Mouse (Mus musculus) hindbrain, embryonic 13.5 days (tissue): Measurements from ENCODE around the gene Fitm2. TPM values are rescaled to one million over a fixed set of nuclear protein-coding genes. Genes with fewer than 3 reads are reported as not detected.

Experiments used
- ATAC-seq: fragments of 200-750 bp; cut with Nextera tagmentation; 2 replicates; pipeline ENCODE4 v1.8.0; 2017; ENCODE audit warnings: moderate TSS enrichment; ENCODE audit not compliant: low FRiP score
- H3K27ac ChIP-seq: fragments of 300-500 bp; sonication (generic); 2 replicates; pipeline ENCODE4 v1.5.1; 2015; ENCODE audit warnings: inconsistent platforms, mild to moderate bottlenecking, moderate library complexity
- H3K27me3 ChIP-seq: fragments of 300-500 bp; sonication (generic); 2 replicates; pipeline ENCODE4 v1.6.1; 2015; ENCODE audit warnings: mild to moderate bottlenecking, inconsistent platforms
- H3K36me3 ChIP-seq: fragments of 300-500 bp; sonication (generic); 2 replicates; pipeline ENCODE4 v1.6.1; 2015; ENCODE audit warnings: mild to moderate bottlenecking, inconsistent platforms
- H3K4me1 ChIP-seq: fragments of 300-500 bp; sonication (generic); replicated peaks from 2 replicates; pipeline ENCODE4 v1.6.1; 2015; ENCODE audit warnings: inconsistent platforms
- H3K4me2 ChIP-seq: fragments of 300-500 bp; sonication (generic); 2 replicates; pipeline ENCODE4 v1.6.1; 2015; ENCODE audit warnings: inconsistent platforms, mild to moderate bottlenecking, moderate library complexity
- H3K4me3 ChIP-seq: fragments of 300-500 bp; sonication (generic); 2 replicates; pipeline ENCODE4 v1.5.1; 2015; ENCODE audit warnings: mild to moderate bottlenecking, inconsistent platforms
- H3K9ac ChIP-seq: fragments of 300-500 bp; sonication (generic); 2 replicates; pipeline ENCODE4 v1.6.1; 2015; ENCODE audit warnings: mild to moderate bottlenecking, inconsistent platforms
- H3K9me3 ChIP-seq: fragments of 300-500 bp; sonication (generic); 2 replicates; pipeline ENCODE4 v1.6.1; 2016; ENCODE audit warnings: inconsistent platforms
- WGBS: fragments of 180-500 bp; shearing (Covaris S2); methylation state at CpG from one replicate; pipeline ENCODE4 v1.1.7; 2015; 5-methylcytosine and 5-hydroxymethylcytosine counted together
- polyA plus RNA-seq: library from polyadenylated mRNA; unstranded; fragments of >200 nt; fragmentation: Nextera tagmentation; extraction: Ambion mirVana; gene quantifications from 2 replicates; pipeline ENCODE4 v1.2.1, GENCODE M21; 2015

Fitm2 gene
- 14.0 and 14.1 TPM in 2 replicates for polyA plus RNA-seq

- H3K27me3 ChIP-seq = no peaks in the 10 kb centered on the region
- H3K4me2 ChIP-seq = peak within 1 kb of the TSS; percentile 80
- H3K4me1 ChIP-seq = peaks cover 12% of the 10 kb centered on the region
- no peaks in the 10 kb centered on the region for H3K9me3 ChIP-seq
- peak; percentile 95 for ATAC-seq
- H3K27ac ChIP-seq = peak within 1 kb of the TSS; percentile 85
- WGBS = under 1% methylated on average over 30 of the region's 30 CpGs
- peak within 1 kb of the TSS; percentile 85 for H3K4me3 ChIP-seq
- peaks cover 25% of the 10 kb centered on the region for H3K36me3 ChIP-seq
- peak within 1 kb of the TSS; percentile 86 for H3K9ac ChIP-seq
Measured at GRCm38 (mm10) chr2:163472466-163472851, at the start of gene Fitm2. TSS of gene Fitm2 (minus strand) at chr2:163472629.

GRCm38 (mm10) chr2:163506300-163507004 is 34.0 kb upstream of the Fitm2 start, which contains the start of gene Hnf4a:
TSS of gene Hnf4a (plus strand) at chr2:163506808.
- H3K4me3 ChIP-seq = no peak within 1 kb of the TSS
- no peaks in the 10 kb centered on the region for H3K4me1 ChIP-seq
- no peaks in the 10 kb centered on the region for H3K36me3 ChIP-seq
- no peak within 1 kb of the TSS for H3K9ac ChIP-seq
- 85% methylated on average over 10 of the region's 10 CpGs for WGBS
- H3K27ac ChIP-seq = no peak within 1 kb of the TSS
- H3K4me2 ChIP-seq = no peak within 1 kb of the TSS
- no peaks in the 10 kb centered on the region for H3K27me3 ChIP-seq
- H3K9me3 ChIP-seq = no peaks in the 10 kb centered on the region
- ATAC-seq = no peak

GRCm38 (mm10) chr2:163503191-163503590 is 30.8 kb upstream of the Fitm2 start:
- H3K27ac ChIP-seq = no peak overlapping the region
- H3K27me3 ChIP-seq = no peaks in the 10 kb centered on the region
- no peaks in the 10 kb centered on the region for H3K4me1 ChIP-seq
- H3K36me3 ChIP-seq = no peaks in the 10 kb centered on the region
- H3K4me3 ChIP-seq = no peak overlapping the region
- H3K4me2 ChIP-seq = no peak overlapping the region
- ATAC-seq = no peak
- H3K9me3 ChIP-seq = no peaks in the 10 kb centered on the region
- 77% methylated on average over 7 of the region's 7 CpGs for WGBS
- no peak overlapping the region for H3K9ac ChIP-seq

GRCm38 (mm10) chr2:163502219-163502618 is 29.8 kb upstream of the Fitm2 start:
- H3K4me2 ChIP-seq = no peak overlapping the region
- no peaks in the 10 kb centered on the region for H3K36me3 ChIP-seq
- H3K27me3 ChIP-seq = no peaks in the 10 kb centered on the region
- no peak overlapping the region for H3K4me3 ChIP-seq
- no peak for ATAC-seq
- H3K9me3 ChIP-seq = no peaks in the 10 kb centered on the region
- no peaks in the 10 kb centered on the region for H3K4me1 ChIP-seq
- no peak overlapping the region for H3K27ac ChIP-seq
- no peak overlapping the region for H3K9ac ChIP-seq
- WGBS = 68% methylated on average over 2 of the region's 2 CpGs

- WGBS = 38% methylated on average over 6 of the region's 6 CpGs
- Histone ChIP-seq H3K4me2 (no peak overlapping the region), H3K9ac (no peak overlapping the region), H3K9me3 (no peaks in the 10 kb centered on the region), H3K27me3 (no peaks in the 10 kb centered on the region), H3K27ac (no peak overlapping the region), H3K4me3 (no peak overlapping the region), H3K4me1 (peaks cover 14% of the 10 kb centered on the region; the same call in 1 of the 2 replicates), H3K36me3 (no peaks in the 10 kb centered on the region)
- no peak for ATAC-seq
Measured at GRCm38 (mm10) chr2:163494456-163494855, 22.0 kb upstream of the Fitm2 start.

GRCm38 (mm10) chr2:163493976-163494375 is 21.5 kb upstream of the Fitm2 start:
- WGBS = 55% methylated on average over 5 of the region's 5 CpGs
- ATAC-seq = no peak
- H3K27ac ChIP-seq = no peak overlapping the region

GRCm38 (mm10) chr2:163493031-163493430 is 20.6 kb upstream of the Fitm2 start:
- peaks cover 14% of the 10 kb centered on the region; the same call in 1 of the 2 replicates for H3K4me1 ChIP-seq
- no peak overlapping the region for H3K4me2 ChIP-seq
- 15% methylated on average over 5 of the region's 5 CpGs for WGBS

More at GRCm38 (mm10) chr2:163493976-163494375, 21.5 kb upstream of the Fitm2 start:
- Histone ChIP-seq H3K9ac (no peak overlapping the region), H3K9me3 (no peaks in the 10 kb centered on the region), H3K4me2 (no peak overlapping the region), H3K27me3 (no peaks in the 10 kb centered on the region), H3K4me3 (no peak overlapping the region), H3K4me1 (peaks cover 14% of the 10 kb centered on the region; the same call in 1 of the 2 replicates), H3K36me3 (no peaks in the 10 kb centered on the region)

GRCm38 (mm10) chr2:163492018-163492417 is 19.6 kb upstream of the Fitm2 start, which contains the start of gene R3hdml:
TSS of gene R3hdml (plus strand) at chr2:163492318.
- no peak within 1 kb of the TSS for H3K27ac ChIP-seq
- no peak within 1 kb of the TSS for H3K4me3 ChIP-seq
- no peak within 1 kb of the TSS for H3K4me2 ChIP-seq
- no peaks in the 10 kb centered on the region for H3K27me3 ChIP-seq
- H3K9me3 ChIP-seq = no peaks in the 10 kb centered on the region
- H3K9ac ChIP-seq = peak within 1 kb of the TSS; percentile 29; the same call in 1 of the 2 replicates
- peaks cover 14% of the 10 kb centered on the region; the same call in 1 of the 2 replicates for H3K4me1 ChIP-seq
- no peaks in the 10 kb centered on the region for H3K36me3 ChIP-seq
- ATAC-seq = no peak
- WGBS = 78% methylated on average over 5 of the region's 5 CpGs

More at GRCm38 (mm10) chr2:163493031-163493430, 20.6 kb upstream of the Fitm2 start:
- Histone ChIP-seq H3K27ac (no peak overlapping the region), H3K9me3 (no peaks in the 10 kb centered on the region), H3K36me3 (no peaks in the 10 kb centered on the region), H3K27me3 (no peaks in the 10 kb centered on the region), H3K9ac (0 out of 2 replicates have a peak overlapping the region, but pooled peaks have one; percentile 29), H3K4me3 (no peak overlapping the region)
- ATAC-seq = no peak

- no peaks in the 10 kb centered on the region for H3K36me3 ChIP-seq
- no peak overlapping the region for H3K4me3 ChIP-seq
- no peaks in the 10 kb centered on the region for H3K27me3 ChIP-seq
- no peak overlapping the region for H3K27ac ChIP-seq
- no peak overlapping the region; the same call in 1 of the 2 replicates for H3K9ac ChIP-seq
- no peak for ATAC-seq
- WGBS = 59% methylated on average over 7 of the region's 7 CpGs
- peaks cover 14% of the 10 kb centered on the region; the same call in 1 of the 2 replicates for H3K4me1 ChIP-seq
- H3K4me2 ChIP-seq = no peak overlapping the region
- H3K9me3 ChIP-seq = no peaks in the 10 kb centered on the region
Measured at GRCm38 (mm10) chr2:163491351-163491750, 18.9 kb upstream of the Fitm2 start.

GRCm38 (mm10) chr2:163490656-163491055 is 18.2 kb upstream of the Fitm2 start:
- Histone ChIP-seq H3K27ac (no peak overlapping the region), H3K36me3 (no peaks in the 10 kb centered on the region), H3K9ac (no peak overlapping the region), H3K4me1 (peaks cover 14% of the 10 kb centered on the region; the same call in 1 of the 2 replicates), H3K4me3 (no peak overlapping the region), H3K27me3 (no peaks in the 10 kb centered on the region), H3K4me2 (no peak overlapping the region), H3K9me3 (no peaks in the 10 kb centered on the region)
- WGBS = 92% methylated on average over 17 of the region's 17 CpGs
- ATAC-seq = no peak

- peaks cover 14% of the 10 kb centered on the region; the same call in 1 of the 2 replicates for H3K4me1 ChIP-seq
- no peaks in the 10 kb centered on the region for H3K36me3 ChIP-seq
- H3K4me2 ChIP-seq = no peak overlapping the region
- H3K9ac ChIP-seq = no peak overlapping the region
- no peak overlapping the region for H3K27ac ChIP-seq
- ATAC-seq = no peak
- no peaks in the 10 kb centered on the region for H3K9me3 ChIP-seq
- 43% methylated on average over 5 of the region's 5 CpGs for WGBS
- no peaks in the 10 kb centered on the region for H3K27me3 ChIP-seq
- no peak overlapping the region for H3K4me3 ChIP-seq
Measured at GRCm38 (mm10) chr2:163489725-163490291, 17.4 kb upstream of the Fitm2 start.

GRCm38 (mm10) chr2:163487360-163487759 is 14.9 kb upstream of the Fitm2 start:
- ATAC-seq = no peak
- Histone ChIP-seq H3K4me3 (no peak overlapping the region), H3K4me1 (peaks cover 6% of the 10 kb centered on the region; the same call in 1 of the 2 replicates), H3K9ac (no peak overlapping the region), H3K27ac (no peak overlapping the region), H3K4me2 (no peak overlapping the region), H3K36me3 (no peaks in the 10 kb centered on the region), H3K9me3 (no peaks in the 10 kb centered on the region), H3K27me3 (no peaks in the 10 kb centered on the region)
- WGBS = 89% methylated on average over 3 of the region's 3 CpGs
